Mouse (Mus musculus) lung, postnatal 0 days (tissue): ENCODE results near the gene Tmem163.

Experiments
- CTCF ChIP-seq: IDR thresholded peaks from 2 replicates; pipeline ENCODE4 v1.5.1; 2016; ENCODE audit warnings: antibody characterized with exemption, mild to moderate bottlenecking
- EP300 ChIP-seq: IDR thresholded peaks from 2 replicates; pipeline ENCODE4 v1.6.1; 2016; ENCODE audit warnings: antibody characterized with exemption, mild to moderate bottlenecking, control low read depth

DNA sequence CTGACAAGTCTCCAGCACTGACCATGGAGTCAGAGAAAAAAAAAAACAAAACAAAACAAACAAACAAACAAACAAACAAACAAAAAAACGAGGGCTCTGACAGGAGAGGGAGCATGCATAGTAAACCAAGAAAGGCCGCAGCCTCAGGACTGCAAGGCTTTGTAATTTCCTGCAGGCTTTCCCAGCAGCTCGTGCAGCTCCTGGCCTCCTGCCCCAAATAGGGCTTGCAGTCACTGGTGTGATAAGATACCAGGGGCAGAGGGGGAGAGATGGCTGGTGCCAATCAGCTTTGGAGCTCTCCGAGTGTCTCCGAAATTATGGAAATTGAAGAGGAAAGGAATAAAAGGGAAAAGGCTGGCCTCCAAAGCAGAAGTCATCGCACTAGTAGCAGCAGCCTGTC lies 214.1 kb downstream of the Tmem163 start:
- no peak for TF ChIP-seq CTCF
- TF ChIP-seq EP300: no peak
